In the genomic region with DNA sequence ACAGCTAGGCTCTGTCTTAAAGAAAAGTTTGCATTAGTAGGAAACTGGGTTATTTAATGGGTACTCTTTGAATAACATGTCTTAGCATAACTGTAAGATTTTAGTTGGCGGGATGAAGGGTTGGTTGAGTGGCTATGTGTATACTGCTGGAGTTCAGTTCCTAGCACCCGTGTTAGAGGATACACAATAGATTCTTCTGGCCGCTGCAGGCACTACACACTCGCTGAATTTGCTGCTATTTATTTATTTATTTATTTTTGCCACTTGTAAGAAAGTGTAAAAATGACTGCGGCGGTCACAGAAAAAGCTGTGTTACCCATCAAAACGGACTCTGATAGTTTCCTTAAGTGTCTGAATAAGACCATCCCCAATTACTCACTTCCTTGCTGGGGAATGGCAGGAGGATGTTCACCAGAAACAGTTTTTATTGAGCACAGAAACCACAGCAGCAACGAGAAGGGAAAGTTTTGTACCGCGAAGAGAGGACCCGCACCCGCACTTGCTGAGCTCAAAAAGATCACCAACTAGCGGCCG, we compare ENCODE assay signal across 8 mouse cellular contexts. TPM values are rescaled to one million over a fixed set of nuclear protein-coding genes. Genes with fewer than 3 reads are reported as not detected.
DNase-seq lines count a peak whose midpoint lies in the region; ATAC-seq and TF ChIP-seq lines count a peak whose summit lies in the region.

No protein-coding gene starts in this region.

- peaks cover 7% of the 10 kb centered on the region for H3K36me3 ChIP-seq in kidney, embryonic 16.5 days (ENCODE audit: insufficient read depth, low read length)

- peak overlapping the region; percentile 86 for H3K9ac ChIP-seq in kidney, embryonic 16.5 days (replicated peaks; ENCODE audit: low read length)

- peak; percentile 39 for ATAC-seq in kidney, embryonic 16.5 days (ENCODE audit: low FRiP score, low TSS enrichment)
- ATAC-seq in hematopoietic stem cell, adult 5-6 weeks (replicated peaks in 1 of 2; ENCODE audit: insufficient read depth in 1 of 2, low FRiP score in 2 of 2, low TSS enrichment in 1 of 2, low read depth in 1 of 2, poor library complexity in 2 of 2, severe bottlenecking in 2 of 2), result peak; percentile 18 to 39

- no peak for TF ChIP-seq POLR2A in bone marrow macrophage, adult 2 months (IDR thresholded peaks at IDR 0.05; ENCODE audit: borderline replicate concordance, low read depth, low read length)

- WGBS in kidney, embryonic 16.5 days, result 2% methylated on average over 14 of the region's 14 CpGs

- TF ChIP-seq CTCF in bone marrow macrophage, adult 2 months (IDR thresholded peaks at IDR 0.05; ENCODE audit: low read depth, low read length), result no peak

- peak overlapping the region; percentile 54 for H3K4me2 ChIP-seq in kidney, embryonic 16.5 days (replicated peaks; ENCODE audit: low read depth, low read length)

- H3K4me3 ChIP-seq in kidney, embryonic 16.5 days (ENCODE audit: low read length), result peak overlapping the region; percentile 86
- H3K4me3 ChIP-seq in bone marrow macrophage, adult 2 months (ENCODE audit: insufficient read depth, low read length), result peak overlapping the region; percentile 94

- no peak for DNase-seq in kidney, adult 18-20 months
- DNase-seq in lung, postnatal 25 days (ENCODE audit: low spot score), result peak; percentile 4
- no peak for DNase-seq in urinary bladder, postnatal 4 days (ENCODE audit: low spot score in 2 of 2)
- DNase-seq in spleen, postnatal 14 days (ENCODE audit: low spot score in 2 of 2), result no peak
- DNase-seq in cerebellum, postnatal 4 days (ENCODE audit: low spot score in 2 of 2), result no peak

- peaks cover 19% of the 10 kb centered on the region for H3K4me1 ChIP-seq in kidney, embryonic 16.5 days (ENCODE audit: insufficient read depth, low read length)
- peaks cover 9% of the 10 kb centered on the region for H3K4me1 ChIP-seq in bone marrow macrophage, adult 2 months (ENCODE audit: control insufficient read depth, insufficient read depth, low read length)

- H3K27me3 ChIP-seq in kidney, embryonic 16.5 days (ENCODE audit: insufficient read depth, low read length), result no peaks in the 10 kb centered on the region

- H3K27ac ChIP-seq in kidney, embryonic 16.5 days (ENCODE audit: low read length), result peak overlapping the region; percentile 97
- H3K27ac ChIP-seq in bone marrow macrophage, adult 2 months (ENCODE audit: insufficient read depth, low read depth, low read length), result peak overlapping the region; percentile 78

- no peaks in the 10 kb centered on the region for H3K9me3 ChIP-seq in kidney, embryonic 16.5 days (ENCODE audit: low read length)

RNA-seq across cellular contexts. Expression of gene Sec23b, which starts 0.7 kb away (rescaled TPM):
- 117 and 123 TPM in 2 replicates for polyA plus RNA-seq in kidney, embryonic 16.5 days (2015; fragmentation: Nextera tagmentation; extraction: Ambion mirVana)
- polyA plus RNA-seq in bone marrow macrophage, adult 2 months (2012; ENCODE audit: insufficient read depth, insufficient read length, missing spikeins), result 36.5 and 39.7 TPM in 2 replicates
- 56.0 and 82.8 TPM in 2 replicates for total RNA-seq in hematopoietic stem cell, adult 5-6 weeks (2017)

RNA-seq across cellular contexts. Expression of gene Rbbp9, which starts 4.7 kb away (rescaled TPM):
- polyA plus RNA-seq in kidney, embryonic 16.5 days (2015; fragmentation: Nextera tagmentation; extraction: Ambion mirVana), result 95.7 and 99.2 TPM in 2 replicates
- 21.9 and 24.9 TPM in 2 replicates for polyA plus RNA-seq in bone marrow macrophage, adult 2 months (2012; ENCODE audit: insufficient read depth, insufficient read length, missing spikeins)
- total RNA-seq in hematopoietic stem cell, adult 5-6 weeks (2017), result 17.6 and 18.2 TPM in 2 replicates

RNA-seq across cellular contexts. Expression of gene Polr3f, which starts 27.8 kb away (rescaled TPM):
- 27.0 and 31.6 TPM in 2 replicates for polyA plus RNA-seq in kidney, embryonic 16.5 days (2015; fragmentation: Nextera tagmentation; extraction: Ambion mirVana)
- polyA plus RNA-seq in bone marrow macrophage, adult 2 months (2012; ENCODE audit: insufficient read depth, insufficient read length, missing spikeins), result 13.6 and 15.0 TPM in 2 replicates
- 33.0 TPM in 2 replicates for total RNA-seq in hematopoietic stem cell, adult 5-6 weeks (2017)

RNA-seq across cellular contexts. Expression of gene Dzank1, which starts 28.1 kb away (rescaled TPM):
- polyA plus RNA-seq in kidney, embryonic 16.5 days (2015; fragmentation: Nextera tagmentation; extraction: Ambion mirVana), result 1.2 and 1.4 TPM in 2 replicates
- polyA plus RNA-seq in bone marrow macrophage, adult 2 months (2012; ENCODE audit: insufficient read depth, insufficient read length, missing spikeins), result 1.1 and 1.4 TPM in 2 replicates
- 0.15 TPM in 1 of 2 replicates, not detected in the other for total RNA-seq in hematopoietic stem cell, adult 5-6 weeks (2017)

RNA-seq across cellular contexts. Expression of gene Smim26, which starts 38.5 kb away (rescaled TPM):
- polyA plus RNA-seq in kidney, embryonic 16.5 days (2015; fragmentation: Nextera tagmentation; extraction: Ambion mirVana), result 33.1 and 39.5 TPM in 2 replicates
- polyA plus RNA-seq in bone marrow macrophage, adult 2 months (2012; ENCODE audit: insufficient read depth, insufficient read length, missing spikeins), result 26.5 and 29.8 TPM in 2 replicates
- total RNA-seq in hematopoietic stem cell, adult 5-6 weeks (2017), result 9.5 and 32.3 TPM in 2 replicates
